Mouse (Mus musculus): ENCODE data around the gene Msmb. TPM values are rescaled to one million over a fixed set of nuclear protein-coding genes. Genes with fewer than 3 reads are reported as not detected.
"Not testable (repeated sequence)": the region's sequence is repeated elsewhere in the genome, so short reads cannot be mapped to it uniquely, and the experiment has no call there.

Gene Msmb
- polyA plus RNA-seq, 1 experiment from 2014 or later = not detected

DNA sequence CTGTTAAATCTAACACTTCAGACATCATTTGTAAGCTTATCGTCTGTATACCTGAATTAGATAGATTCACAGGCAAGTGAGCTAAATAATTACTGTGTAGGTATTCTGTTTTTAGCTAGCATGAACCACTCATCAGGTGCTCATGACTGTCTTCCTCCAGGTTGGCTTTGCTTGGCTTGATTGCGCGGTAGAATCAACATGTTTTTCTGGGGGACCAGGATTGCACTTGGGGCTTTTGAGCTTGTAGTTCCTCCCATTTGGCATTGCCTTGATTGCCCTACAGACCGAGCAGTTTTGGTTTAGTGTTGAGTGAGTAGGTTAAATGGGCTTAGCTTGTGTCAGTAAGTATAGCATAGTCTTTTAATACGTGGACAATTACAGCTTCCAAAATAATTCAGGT lies 20.4 kb downstream of the Msmb start:
- no peaks in the 10 kb centered on the region for H3K9me3 ChIP-seq (replicated peaks)
- no peak overlapping the region for H3K9ac ChIP-seq
- WGBS = 81% methylated on average over 5 of the region's 5 CpGs
- ATAC-seq (ENCODE audit: insufficient number of reproducible peaks, low FRiP score, low TSS enrichment, low read depth) = no peak
- H3K36me3 ChIP-seq = no peaks in the 10 kb centered on the region
- peaks cover 40% of the 10 kb centered on the region for H3K4me1 ChIP-seq
- no peak overlapping the region for H3K4me3 ChIP-seq (replicated peaks)
- H3K4me2 ChIP-seq (replicated peaks) = no peak overlapping the region
- no peak overlapping the region for H3K27ac ChIP-seq (replicated peaks)
- no peaks in the 10 kb centered on the region for H3K27me3 ChIP-seq

DNA sequence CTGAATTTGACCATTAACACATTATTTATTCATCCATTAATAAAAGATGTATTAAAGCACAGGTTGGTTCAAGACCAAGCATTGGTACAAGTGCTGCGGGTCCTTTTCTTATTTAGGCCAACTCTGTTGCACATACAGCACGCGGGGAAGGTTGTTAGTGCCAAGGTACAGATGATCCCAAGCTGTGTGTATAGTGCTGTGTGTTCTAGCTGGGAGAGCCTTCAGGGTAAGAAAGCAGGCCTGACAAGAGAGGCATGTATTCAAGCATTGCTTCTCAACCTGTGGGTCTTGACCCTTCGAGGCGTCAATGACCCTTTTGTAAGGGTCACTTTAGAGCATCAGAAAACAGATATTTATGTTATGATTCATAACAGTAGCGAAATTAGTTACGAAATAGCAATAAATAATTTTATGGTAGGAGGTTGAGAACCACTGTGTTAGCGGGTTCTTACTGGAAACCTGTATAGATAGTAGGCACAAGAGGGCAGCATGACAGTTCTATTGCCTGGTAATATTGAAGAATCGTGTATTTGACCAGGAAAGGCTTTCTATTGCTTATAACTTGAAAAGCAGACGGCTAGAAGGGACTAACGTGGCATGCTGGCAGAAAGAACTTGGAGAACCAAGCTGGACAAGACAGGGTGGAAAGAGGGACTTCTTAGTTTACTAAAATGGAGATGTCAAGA lies 21.5 kb downstream of the Msmb start:
- Histone ChIP-seq H3K4me2 (replicated peaks) (no peak overlapping the region), H3K4me1 (peaks cover 40% of the 10 kb centered on the region), H3K4me3 (replicated peaks) (no peak overlapping the region), H3K27me3 (no peaks in the 10 kb centered on the region), H3K9me3 (replicated peaks) (no peaks in the 10 kb centered on the region), H3K27ac (replicated peaks) (no peak overlapping the region), H3K36me3 (no peaks in the 10 kb centered on the region), H3K9ac (no peak overlapping the region)
- no peak for ATAC-seq (ENCODE audit: insufficient number of reproducible peaks, low FRiP score, low TSS enrichment, low read depth)
- WGBS = 86% methylated on average over 11 of the region's 11 CpGs

DNA sequence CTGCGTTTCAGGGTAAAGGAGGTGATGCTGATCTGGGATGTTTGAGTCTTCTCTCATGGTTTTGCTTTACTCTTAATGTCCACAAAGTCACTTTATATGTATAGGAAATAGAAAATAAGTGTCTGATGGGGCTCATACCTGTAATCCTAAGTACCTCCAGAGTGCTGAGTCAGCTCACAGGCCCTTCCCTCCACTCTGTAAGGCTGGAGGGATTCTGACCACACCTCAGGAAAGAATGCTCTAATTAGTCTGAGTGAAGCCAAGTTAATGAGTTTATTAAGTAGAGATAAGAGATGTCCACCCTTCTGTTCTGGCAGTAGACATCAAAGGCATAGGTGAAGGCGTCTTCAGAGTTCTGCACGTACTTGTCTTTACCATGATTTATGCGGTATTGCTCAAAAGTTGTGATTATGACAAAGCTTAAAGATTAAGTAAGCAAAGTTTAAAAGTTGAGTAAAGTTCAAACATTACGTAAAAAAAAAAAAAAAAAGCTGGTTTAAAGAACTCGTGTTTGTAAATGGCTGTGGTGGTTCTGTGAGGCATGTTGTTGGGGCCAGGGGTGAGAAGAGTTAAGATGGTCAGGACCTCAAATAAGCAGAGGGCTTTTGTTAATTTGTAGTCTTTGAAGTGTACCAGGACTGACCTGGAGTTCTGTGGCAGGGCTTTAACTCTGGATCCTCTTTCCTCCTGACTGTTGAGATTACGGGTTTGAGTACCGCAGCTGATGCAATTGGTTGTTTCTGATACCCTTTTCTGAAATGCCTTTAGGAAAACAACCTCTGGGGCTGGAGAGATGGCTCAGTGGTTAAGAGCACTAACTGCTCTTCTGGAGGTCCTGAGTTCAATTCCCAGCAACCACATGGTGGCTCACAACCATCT lies 22.6 kb downstream of the Msmb start:
- H3K27me3 ChIP-seq = no peaks in the 10 kb centered on the region
- no peaks in the 10 kb centered on the region for H3K9me3 ChIP-seq (replicated peaks)
- 67% methylated on average over 8 of the region's 8 CpGs for whole genome bisulfite sequencing
- H3K4me2 ChIP-seq (replicated peaks) = peak overlapping the region; percentile 97; the same call in 1 of the 2 replicates
- no peak overlapping the region for H3K27ac ChIP-seq (replicated peaks)
- H3K4me3 ChIP-seq (replicated peaks) = no peak overlapping the region
- peaks cover 35% of the 10 kb centered on the region for H3K4me1 ChIP-seq
- H3K9ac ChIP-seq = no peak overlapping the region
- ATAC-seq (ENCODE audit: insufficient number of reproducible peaks, low FRiP score, low TSS enrichment, low read depth) = no peak
- no peaks in the 10 kb centered on the region for H3K36me3 ChIP-seq

DNA sequence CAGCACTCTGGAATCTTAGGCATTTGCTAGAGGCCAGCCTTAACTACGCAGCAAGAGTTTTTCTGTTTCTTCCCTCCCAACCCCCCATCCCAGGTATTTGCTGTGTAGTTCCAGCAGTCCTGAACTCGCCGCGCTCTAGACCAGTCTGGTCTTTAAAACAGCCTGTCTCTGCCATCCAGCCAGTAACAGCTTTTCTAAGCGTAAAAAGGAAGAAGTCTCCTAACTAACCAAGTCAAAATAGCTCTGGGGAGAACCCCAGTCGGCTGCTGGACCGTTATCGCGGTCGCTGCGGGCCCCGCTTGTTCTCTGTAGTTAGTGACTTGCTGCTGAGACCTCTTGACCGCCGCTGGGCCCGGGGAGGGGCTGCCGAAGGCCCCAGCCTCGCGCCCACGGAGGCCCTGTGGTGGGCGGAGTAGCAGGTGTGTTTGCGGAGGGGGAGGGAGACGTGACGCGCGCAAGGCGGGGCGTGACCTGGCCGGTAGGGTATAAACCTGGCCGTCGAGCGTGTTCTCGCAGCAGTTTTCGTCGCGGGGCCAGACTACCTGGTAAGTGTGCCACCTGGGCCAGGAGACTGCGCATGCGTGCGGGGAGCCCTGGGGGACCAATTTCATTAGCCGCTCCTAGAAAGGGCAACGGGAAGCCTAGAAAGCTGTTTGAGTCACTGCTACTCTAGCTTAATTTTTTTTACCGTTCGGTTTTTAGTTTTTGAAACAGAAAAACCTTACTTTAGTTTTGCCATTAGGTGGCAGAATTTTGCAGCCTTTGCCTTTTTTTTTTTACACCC lies 23.6 kb downstream of the Msmb start:
- peak overlapping the region; percentile 54 for H3K4me3 ChIP-seq (replicated peaks)
- peak overlapping the region; percentile 71 for H3K27ac ChIP-seq (replicated peaks)
- no peaks in the 10 kb centered on the region for H3K9me3 ChIP-seq (replicated peaks)
- H3K4me2 ChIP-seq (replicated peaks) = peak overlapping the region; percentile 97
- H3K4me1 ChIP-seq = peaks cover 34% of the 10 kb centered on the region
- H3K27me3 ChIP-seq = no peaks in the 10 kb centered on the region
- ATAC-seq (ENCODE audit: insufficient number of reproducible peaks, low FRiP score, low TSS enrichment, low read depth) = peak; percentile 83
- H3K9ac ChIP-seq = peak overlapping the region; percentile 40; the same call in 1 of the 2 replicates
- WGBS = under 1% methylated on average over 42 of the region's 42 CpGs
- no peaks in the 10 kb centered on the region for H3K36me3 ChIP-seq

DNA sequence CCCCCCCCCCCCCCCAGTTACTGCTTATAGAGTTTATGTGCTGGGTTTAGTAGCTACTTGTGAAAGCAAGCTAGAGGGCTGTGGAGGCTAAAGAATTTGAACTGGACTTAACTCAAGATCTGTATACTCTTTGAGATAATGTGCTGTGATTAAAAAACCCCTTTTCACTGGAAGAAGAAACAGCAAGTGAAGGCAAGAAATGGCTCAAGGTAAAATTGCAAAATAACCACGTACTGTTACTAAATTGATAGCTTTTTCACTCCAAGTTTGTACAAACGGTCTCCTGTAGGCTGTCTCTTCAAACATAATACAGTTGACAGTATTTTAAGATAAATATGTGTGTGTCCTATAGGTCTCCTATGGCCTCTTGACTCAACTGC lies 24.2 kb downstream of the Msmb start:
- Histone ChIP-seq H3K27ac (replicated peaks) (no peak overlapping the region), H3K4me3 (replicated peaks) (peak overlapping the region; percentile 54), H3K9me3 (replicated peaks) (no peaks in the 10 kb centered on the region), H3K4me2 (replicated peaks) (peak overlapping the region; percentile 97), H3K36me3 (no peaks in the 10 kb centered on the region), H3K4me1 (peaks cover 28% of the 10 kb centered on the region), H3K27me3 (no peaks in the 10 kb centered on the region), H3K9ac (no peak overlapping the region)
- WGBS = 38% methylated on average over 2 of the region's 2 CpGs
- ATAC-seq (ENCODE audit: insufficient number of reproducible peaks, low FRiP score, low TSS enrichment, low read depth) = no peak

DNA sequence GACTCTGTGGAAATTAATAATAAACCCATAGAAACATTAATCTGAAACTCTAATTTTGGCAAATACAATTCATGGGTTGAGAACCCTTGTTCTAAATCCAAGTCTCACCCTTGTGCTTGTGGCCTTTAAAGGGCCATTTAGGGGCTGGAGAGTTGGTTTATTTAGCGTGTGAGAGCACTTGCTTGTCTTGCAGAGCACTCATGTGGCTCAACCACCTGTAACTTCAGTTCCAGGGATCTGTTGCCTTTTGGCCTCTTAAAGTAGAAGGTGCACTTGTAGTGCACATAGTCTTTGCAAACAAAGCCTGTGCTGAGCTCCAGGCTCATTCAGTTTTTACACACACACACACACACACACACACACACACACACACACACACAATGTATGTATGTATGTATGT lies 25.0 kb downstream of the Msmb start:
- H3K27ac ChIP-seq (replicated peaks) = no peak overlapping the region
- H3K9ac ChIP-seq = no peak overlapping the region
- 81% methylated on average over 1 of the region's 1 CpGs for WGBS
- no peak overlapping the region for H3K4me3 ChIP-seq (replicated peaks)
- no peaks in the 10 kb centered on the region for H3K36me3 ChIP-seq
- no peaks in the 10 kb centered on the region for H3K9me3 ChIP-seq (replicated peaks)
- H3K4me1 ChIP-seq = peaks cover 25% of the 10 kb centered on the region
- no peaks in the 10 kb centered on the region for H3K27me3 ChIP-seq
- H3K4me2 ChIP-seq (replicated peaks) = no peak overlapping the region
- no peak for ATAC-seq (ENCODE audit: insufficient number of reproducible peaks, low FRiP score, low TSS enrichment, low read depth)

DNA sequence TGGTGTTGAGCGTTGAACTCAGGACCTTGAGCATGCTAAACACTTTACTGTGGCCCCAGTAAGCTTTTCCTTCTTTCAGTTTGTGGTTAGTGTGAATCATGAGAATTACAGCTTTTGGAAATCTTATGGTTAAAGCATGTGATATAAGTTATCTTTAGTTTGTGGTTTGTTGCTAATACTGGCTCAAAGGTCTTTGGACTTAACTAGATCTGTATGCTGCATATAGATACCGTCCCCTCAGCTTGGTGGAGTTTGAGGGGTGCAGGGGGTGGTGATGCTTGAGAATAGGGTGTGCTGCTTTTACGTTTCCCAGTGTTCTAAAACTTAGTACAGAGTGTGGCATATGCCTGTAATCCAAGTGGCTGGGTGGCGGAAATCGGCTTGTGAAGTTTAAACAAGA lies 25.5 kb downstream of the Msmb start:
- WGBS = 80% methylated on average over 5 of the region's 5 CpGs
- Histone ChIP-seq H3K9ac (no peak overlapping the region), H3K9me3 (replicated peaks) (no peaks in the 10 kb centered on the region), H3K4me2 (replicated peaks) (no peak overlapping the region), H3K27ac (replicated peaks) (no peak overlapping the region), H3K36me3 (no peaks in the 10 kb centered on the region), H3K27me3 (no peaks in the 10 kb centered on the region), H3K4me3 (replicated peaks) (no peak overlapping the region), H3K4me1 (peaks cover 24% of the 10 kb centered on the region)
- ATAC-seq (ENCODE audit: insufficient number of reproducible peaks, low FRiP score, low TSS enrichment, low read depth) = no peak

DNA sequence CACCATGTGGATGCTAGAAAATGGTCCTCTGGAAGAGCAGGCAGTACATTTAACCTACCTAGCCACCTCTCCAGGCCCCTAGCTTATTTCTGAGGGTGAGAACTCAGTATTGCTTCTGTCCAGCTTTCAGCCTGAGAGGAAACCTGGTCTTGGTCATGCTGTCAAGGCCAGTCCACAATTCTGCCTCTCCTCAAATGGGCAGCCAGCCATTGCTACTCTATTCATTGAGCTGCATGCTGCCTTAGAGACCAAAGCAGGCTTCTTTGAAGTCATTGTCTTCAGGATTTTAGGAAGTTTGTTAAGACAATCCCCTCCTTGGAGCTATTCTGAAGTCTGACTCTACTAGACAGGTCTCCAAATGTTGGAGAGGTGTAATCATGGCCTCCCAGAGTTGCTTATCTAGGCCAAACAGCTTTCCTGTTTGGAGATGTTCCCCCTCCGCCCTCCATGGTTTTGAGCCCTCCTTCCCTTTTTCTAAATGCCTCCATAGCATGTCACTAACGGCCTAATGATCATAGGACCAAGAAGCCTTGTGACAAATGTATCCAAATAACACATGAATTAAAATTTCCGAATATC lies 26.9 kb downstream of the Msmb start:
- Histone ChIP-seq H3K27ac (replicated peaks) (no peak overlapping the region), H3K4me2 (replicated peaks) (no peak overlapping the region), H3K4me3 (replicated peaks) (no peak overlapping the region), H3K27me3 (no peaks in the 10 kb centered on the region), H3K4me1 (peaks cover 18% of the 10 kb centered on the region), H3K9ac (no peak overlapping the region), H3K36me3 (peaks cover 10% of the 10 kb centered on the region), H3K9me3 (replicated peaks) (no peaks in the 10 kb centered on the region)
- 78% methylated on average over 3 of the region's 3 CpGs for WGBS
- no peak for ATAC-seq (ENCODE audit: insufficient number of reproducible peaks, low FRiP score, low TSS enrichment, low read depth)

DNA sequence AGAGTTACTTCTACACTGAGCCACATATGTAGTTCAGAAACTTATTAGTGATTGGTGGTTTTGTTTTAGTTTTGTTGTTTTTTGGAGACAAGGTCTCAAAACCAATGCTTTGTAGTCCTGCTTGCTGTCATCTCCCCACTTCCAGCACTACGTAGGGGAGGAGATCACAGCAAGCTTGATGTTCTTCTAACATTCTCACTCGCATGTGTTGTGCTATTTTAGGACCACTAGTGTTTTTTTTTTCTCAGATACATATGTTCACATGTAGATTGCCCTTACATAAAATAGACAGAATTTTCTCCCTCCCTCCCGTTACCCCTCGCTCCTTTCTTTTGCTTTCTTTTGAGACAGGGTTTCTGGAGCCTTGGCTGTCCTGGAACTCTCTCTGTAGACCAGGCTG lies 28.3 kb downstream of the Msmb start:
- H3K9me3 ChIP-seq (replicated peaks) = no peaks in the 10 kb centered on the region
- H3K36me3 ChIP-seq = peaks cover 13% of the 10 kb centered on the region
- no peak for ATAC-seq (ENCODE audit: insufficient number of reproducible peaks, low FRiP score, low TSS enrichment, low read depth)
- 75% methylated on average over 4 of the region's 4 CpGs for whole genome bisulfite sequencing
- no peak overlapping the region for H3K27ac ChIP-seq (replicated peaks)
- H3K4me3 ChIP-seq (replicated peaks) = no peak overlapping the region
- no peaks in the 10 kb centered on the region for H3K27me3 ChIP-seq
- H3K4me2 ChIP-seq (replicated peaks) = no peak overlapping the region
- no peak overlapping the region for H3K9ac ChIP-seq
- peaks cover 12% of the 10 kb centered on the region for H3K4me1 ChIP-seq

DNA sequence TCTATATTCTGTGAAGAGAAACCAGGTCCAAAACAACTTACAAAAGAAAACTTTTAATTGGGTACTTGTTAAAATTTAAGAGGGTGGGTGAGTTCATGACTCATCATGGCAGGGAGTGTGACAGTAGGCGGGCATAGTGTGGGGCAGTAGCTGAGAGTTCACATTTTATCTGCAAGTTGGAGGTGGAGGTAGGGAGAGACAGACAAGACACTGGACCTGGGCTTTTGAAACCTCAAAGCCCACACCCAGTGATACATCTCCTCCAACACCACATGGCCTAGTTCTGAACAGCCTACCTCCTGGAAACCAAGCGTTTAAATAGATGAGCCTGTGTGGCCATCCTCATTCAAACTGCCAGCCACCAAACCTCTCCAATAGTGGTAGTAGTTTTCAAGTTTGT lies 33.5 kb downstream of the Msmb start:
- Histone ChIP-seq H3K27me3 (no peaks in the 10 kb centered on the region), H3K4me3 (replicated peaks) (no peak overlapping the region), H3K36me3 (peaks cover 31% of the 10 kb centered on the region), H3K9me3 (replicated peaks) (no peaks in the 10 kb centered on the region), H3K4me2 (replicated peaks) (no peak overlapping the region), H3K9ac (no peak overlapping the region), H3K27ac (replicated peaks) (no peak overlapping the region), H3K4me1 (no peaks in the 10 kb centered on the region)
- no peak for ATAC-seq (ENCODE audit: insufficient number of reproducible peaks, low FRiP score, low TSS enrichment, low read depth)
- 86% methylated on average over 2 of the region's 2 CpGs for WGBS

DNA sequence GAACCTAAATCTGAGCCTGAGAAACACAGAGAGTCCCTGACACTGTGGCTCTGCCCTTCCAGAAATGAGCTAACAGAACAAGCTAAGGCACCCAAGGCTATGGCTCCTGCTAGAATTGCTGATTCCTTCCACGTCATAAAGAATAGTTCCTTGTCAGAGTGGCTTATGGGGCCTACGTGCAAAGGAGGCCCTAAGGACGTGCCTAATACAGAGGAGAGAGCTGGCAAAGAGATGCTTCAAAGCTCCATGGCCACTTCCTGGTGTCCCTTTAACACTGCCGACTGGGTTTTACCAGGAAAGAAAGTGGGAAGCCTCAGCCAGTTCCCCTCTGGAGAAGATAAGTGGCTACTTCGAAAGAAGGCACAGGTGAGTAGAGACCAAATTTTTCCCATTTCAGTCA lies 34.8 kb downstream of the Msmb start:
- H3K4me1 ChIP-seq; H3K4me3 ChIP-seq (replicated peaks); ATAC-seq (ENCODE audit: insufficient number of reproducible peaks, low FRiP score, low TSS enrichment, low read depth); H3K27ac ChIP-seq (replicated peaks); H3K4me2 ChIP-seq (replicated peaks); H3K27me3 ChIP-seq; H3K9ac ChIP-seq; H3K9me3 ChIP-seq (replicated peaks): not testable (repeated sequence)
- H3K36me3 ChIP-seq = peaks cover 41% of the 10 kb centered on the region
- WGBS = 72% methylated on average over 5 of the region's 5 CpGs

Measured in embryonic facial prominence, embryonic 15.5 days (tissue).